Mouse (Mus musculus) megakaryocyte, embryonic 14.5 days (primary cell): ENCODE measurements around the gene Simc1. TPM values are rescaled to one million over a fixed set of nuclear protein-coding genes. Genes with fewer than 3 reads are reported as not detected.

Experiments
- H3K27me3 ChIP-seq: replicated peaks from 2 replicates; pipeline ENCODE3; 2012; ENCODE audit warnings: inconsistent platforms
- H3K36me3 ChIP-seq: replicated peaks from 2 replicates; pipeline ENCODE3; 2012; ENCODE audit warnings: low read length, inconsistent platforms, mixed read lengths
- H3K4me1 ChIP-seq: 2 replicates; pipeline ENCODE4 v1.6.1; 2012; ENCODE audit warnings: inconsistent platforms
- H3K4me3 ChIP-seq: replicated peaks from 2 replicates; pipeline ENCODE3; 2012; ENCODE audit warnings: moderate library complexity, mild to moderate bottlenecking, inconsistent platforms
- H3K9me3 ChIP-seq: 2 replicates; pipeline ENCODE4 v1.6.1; 2012; ENCODE audit warnings: inconsistent platforms
- FLI1 ChIP-seq: IDR thresholded peaks from 2 replicates; pipeline ENCODE4 v1.6.1; 2012; ENCODE audit warnings: low read length, inconsistent platforms, mixed read lengths
- GATA1 ChIP-seq: IDR thresholded peaks from 3 replicates; pipeline ENCODE4 v1.6.1; 2012; ENCODE audit warnings: mixed read lengths, low read length, inconsistent platforms, borderline replicate concordance
- polyA plus RNA-seq: library from polyadenylated mRNA; stranded (reverse); fragments of >175 nt; gene quantifications from 2 replicates; pipeline ENCODE4 v1.2.3, GENCODE M21; 2012; ENCODE audit warnings: low replicate concordance; ENCODE audit not compliant: insufficient read depth

The Simc1 gene
- polyA plus RNA-seq, 1 experiment = 0.06 TPM

DNA sequence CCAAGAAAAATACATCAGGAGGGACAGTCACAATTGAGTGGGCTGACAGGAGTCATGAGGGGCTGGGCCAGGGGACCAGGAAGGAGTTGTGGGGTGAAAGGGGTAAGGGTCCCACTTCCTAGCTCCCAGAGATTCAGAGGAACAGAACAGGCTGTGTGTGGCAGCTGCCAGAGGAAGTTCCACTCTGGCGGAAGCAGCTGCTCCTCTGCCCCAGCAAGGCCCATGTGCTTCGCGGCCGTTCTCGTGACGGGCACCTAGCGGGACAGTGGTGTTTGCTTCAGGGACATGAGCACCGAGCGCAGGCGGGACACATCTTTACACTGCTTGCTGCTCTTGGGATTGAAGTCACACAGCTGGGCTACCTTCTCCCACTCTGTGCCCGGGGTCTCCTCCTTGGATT lies 90.0 kb downstream of the Simc1 start:
- peaks cover 61% of the 10 kb centered on the region for H3K36me3 ChIP-seq
- no peak overlapping the region for H3K4me3 ChIP-seq
- no peak for TF ChIP-seq GATA1
- TF ChIP-seq FLI1 = no peak
- peaks cover 36% of the 10 kb centered on the region for H3K4me1 ChIP-seq
- no peaks in the 10 kb centered on the region for H3K9me3 ChIP-seq
- H3K27me3 ChIP-seq = no peaks in the 10 kb centered on the region

DNA sequence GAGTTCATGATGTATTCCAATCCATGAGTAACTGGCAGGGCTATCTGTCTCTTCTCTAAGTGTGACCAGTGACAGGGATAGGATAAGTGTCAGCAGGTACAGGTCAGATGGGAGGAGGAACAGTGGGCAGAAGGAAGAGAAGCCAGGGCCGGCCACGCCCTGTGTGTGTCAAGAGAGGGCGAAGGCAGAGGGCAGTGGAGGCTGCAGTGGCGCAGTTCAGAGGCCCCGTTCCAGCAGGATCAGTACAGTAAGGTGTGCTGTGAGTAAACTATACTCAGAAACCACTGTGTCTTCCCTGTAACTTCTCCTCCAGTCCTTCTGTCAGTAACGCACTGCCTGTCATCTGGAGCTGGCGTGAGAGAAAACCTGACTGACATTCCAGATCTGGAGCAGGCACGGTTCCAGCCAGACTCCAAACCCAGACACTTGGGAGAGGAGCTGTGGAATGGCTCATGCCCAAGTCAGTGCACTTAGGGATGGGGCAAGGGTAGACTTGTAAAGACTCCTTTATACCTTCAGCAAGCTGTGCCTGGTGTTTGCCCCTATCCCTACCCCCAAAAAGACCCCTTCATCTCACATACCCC lies 92.6 kb downstream of the Simc1 start:
- Histone ChIP-seq H3K36me3 (peaks cover 81% of the 10 kb centered on the region), H3K27me3 (no peaks in the 10 kb centered on the region), H3K4me3 (peak overlapping the region; percentile 34), H3K9me3 (no peaks in the 10 kb centered on the region), H3K4me1 (peaks cover 21% of the 10 kb centered on the region)
- TF ChIP-seq FLI1 (no peak), GATA1 (no peak)

DNA sequence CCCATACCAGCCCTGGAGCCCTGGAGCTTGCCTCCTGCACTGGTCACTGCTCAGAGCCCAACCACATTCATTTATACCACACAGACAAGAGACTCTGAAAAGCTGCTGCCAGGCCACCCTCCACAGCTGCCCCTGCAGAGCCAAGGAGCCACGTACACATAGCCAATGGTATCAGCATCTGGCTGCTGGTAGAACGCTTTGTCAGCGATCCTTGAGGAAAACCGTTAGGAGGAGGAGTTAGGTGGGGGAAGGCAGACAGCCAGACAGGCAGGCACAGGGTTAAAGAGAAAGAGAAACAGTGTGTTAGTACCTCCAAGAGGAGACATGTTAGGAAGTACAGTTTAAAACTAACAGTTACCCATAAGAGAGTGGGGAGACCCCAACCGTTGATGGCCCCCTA lies 93.3 kb downstream of the Simc1 start:
- H3K36me3 ChIP-seq = peaks cover 84% of the 10 kb centered on the region
- TF ChIP-seq GATA1 (no peak), FLI1 (no peak)
- no peaks in the 10 kb centered on the region for H3K9me3 ChIP-seq
- H3K4me1 ChIP-seq = peaks cover 15% of the 10 kb centered on the region
- H3K27me3 ChIP-seq = no peaks in the 10 kb centered on the region
- H3K4me3 ChIP-seq = no peak overlapping the region

- TF ChIP-seq FLI1 (no peak), GATA1 (no peak)
- Histone ChIP-seq H3K4me1 (peaks cover 16% of the 10 kb centered on the region), H3K9me3 (no peaks in the 10 kb centered on the region), H3K27me3 (no peaks in the 10 kb centered on the region), H3K4me3 (no peak overlapping the region), H3K36me3 (peaks cover 77% of the 10 kb centered on the region)
These were observed 95.1 kb downstream of the Simc1 start for GRCm38 (mm10) chr13:54598622-54599143.

Other genes starting within 250 kb of the Simc1 start
- gene Cplx2, start 132.4 kb upstream of the Simc1 start, polyA plus RNA-seq = 7.9 and 13.0 TPM in 2 replicates
- gene Thoc3, start 34.9 kb upstream of the Simc1 start, polyA plus RNA-seq = 57.4 and 77.1 TPM in 2 replicates
- 23.2 and 24.6 TPM in 2 replicates for gene 4833439L19Rik, start 61.7 kb downstream of the Simc1 start, polyA plus RNA-seq
- 11.5 TPM in 1 of 2 replicates, not detected in the other for gene Arl10, start 71.2 kb downstream of the Simc1 start, polyA plus RNA-seq
- 6.9 and 22.1 TPM in 2 replicates for gene Nop16, start 86.3 kb downstream of the Simc1 start, polyA plus RNA-seq
- gene Higd2a, start 86.4 kb downstream of the Simc1 start, polyA plus RNA-seq = 13.6 and 46.2 TPM in 2 replicates
- 72.4 and 308 TPM in 2 replicates for gene Cltb, start 107.6 kb downstream of the Simc1 start, polyA plus RNA-seq
- gene Faf2, start 118.0 kb downstream of the Simc1 start, polyA plus RNA-seq = 1.5 and 13.9 TPM in 2 replicates
- 132 and 507 TPM in 2 replicates for gene Rnf44, start 190.1 kb downstream of the Simc1 start, polyA plus RNA-seq
- gene Cdhr2, start 197.7 kb downstream of the Simc1 start, polyA plus RNA-seq = not detected in 2 replicates
- gene Gprin1, start 246.1 kb downstream of the Simc1 start, polyA plus RNA-seq = not detected in 2 replicates